20 mouse cellular contexts compared by ENCODE assay signal in the genomic region with DNA sequence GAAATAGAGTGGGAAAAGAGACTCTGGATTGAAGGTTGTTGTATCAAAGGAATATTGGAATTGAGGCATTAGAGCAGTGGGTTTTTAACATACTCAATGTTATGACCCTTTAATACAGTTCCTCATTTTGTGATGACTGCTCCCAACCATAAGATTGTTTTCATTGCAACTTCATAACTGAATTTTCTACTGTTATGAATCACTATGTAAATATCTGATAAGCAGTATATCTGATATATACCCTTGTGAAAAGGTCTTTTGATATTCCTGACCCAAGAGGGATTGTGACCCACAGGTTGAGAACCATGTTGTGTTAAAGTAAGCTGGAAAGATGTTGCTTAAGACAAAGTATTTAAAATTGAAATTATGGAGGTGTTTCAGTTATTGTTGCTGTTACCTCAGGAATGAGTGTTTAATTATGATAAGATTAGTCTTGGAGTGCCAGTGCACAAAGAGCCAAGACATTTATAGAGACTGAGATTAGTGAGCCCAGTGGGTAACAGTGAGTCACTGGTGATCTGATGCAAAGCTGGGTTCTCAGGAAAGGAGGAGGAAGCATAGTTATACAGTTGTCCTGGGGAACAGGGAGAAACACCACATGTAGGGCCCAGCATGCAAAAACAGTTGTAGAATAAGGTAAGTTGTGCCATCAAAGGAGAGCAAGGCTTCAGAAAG. TPM values are rescaled to one million over a fixed set of nuclear protein-coding genes. Genes with fewer than 3 reads are reported as not detected.
DNase-seq lines count a peak whose midpoint lies in the region; ATAC-seq and TF ChIP-seq lines count a peak whose summit lies in the region.
"Had no signal": no experiment of that assay in that cellular context is flagged by ENCODE, and none has a peak within 500 bp of the region (broad histone marks: within the 10 kb centered on the region; RNA-seq: fewer than 3 reads in every experiment).

No protein-coding gene starts in this region.

- no peak overlapping the region for H3ac ChIP-seq in myocyte (ENCODE audit: control insufficient read depth, insufficient read length)

- H3K79me2 ChIP-seq in myocyte (ENCODE audit: control insufficient read depth, insufficient read depth): peaks cover 95% of the 10 kb centered on the region

- no peaks in the 10 kb centered on the region for H3K27me3 ChIP-seq in heart, embryonic 13.5 days (replicated peaks)
- H3K27me3 ChIP-seq in myocyte (ENCODE audit: control insufficient read depth, insufficient read depth, insufficient read length): no peaks in the 10 kb centered on the region
- no peaks in the 10 kb centered on the region for H3K27me3 ChIP-seq in kidney, embryonic 15.5 days
- H3K27me3 ChIP-seq in neural tube, embryonic 15.5 days (replicated peaks): no peaks in the 10 kb centered on the region
- H3K27me3 ChIP-seq: neural tube, embryonic 12.5 days had no signal

- H3K27ac ChIP-seq in heart, embryonic 13.5 days (replicated peaks): peak overlapping the region; percentile 50; the same call in 1 of the 2 replicates
- no peak overlapping the region for H3K27ac ChIP-seq in kidney, embryonic 15.5 days
- H3K27ac ChIP-seq in neural tube, embryonic 15.5 days (replicated peaks): no peak overlapping the region
- H3K27ac ChIP-seq: hindbrain, postnatal 0 days; neural tube, embryonic 12.5 days had no signal

- intact Hi-C loops in heart, postnatal 14 days (cut with DNase I): no loop called here

- H3K9me3 ChIP-seq in heart, embryonic 13.5 days: no peaks in the 10 kb centered on the region
- no peaks in the 10 kb centered on the region for H3K9me3 ChIP-seq in kidney, embryonic 15.5 days (replicated peaks)
- no peaks in the 10 kb centered on the region for H3K9me3 ChIP-seq in neural tube, embryonic 15.5 days (replicated peaks)
- H3K9me3 ChIP-seq: neural tube, embryonic 12.5 days had no signal

- peaks cover 37% of the 10 kb centered on the region for H3K4me1 ChIP-seq in heart, embryonic 13.5 days
- H3K4me1 ChIP-seq in kidney, embryonic 15.5 days: no peaks in the 10 kb centered on the region
- H3K4me1 ChIP-seq in neural tube, embryonic 15.5 days: no peaks in the 10 kb centered on the region
- H3K4me1 ChIP-seq: neural tube, embryonic 12.5 days had no signal

- no peak overlapping the region for H3K9ac ChIP-seq in heart, embryonic 13.5 days
- H3K9ac ChIP-seq in kidney, embryonic 15.5 days: no peak overlapping the region
- H3K9ac ChIP-seq in neural tube, embryonic 15.5 days (replicated peaks): no peak overlapping the region
- H3K9ac ChIP-seq: lung, embryonic 14.5 days; neural tube, embryonic 12.5 days had no signal

- H3K36me3 ChIP-seq in heart, embryonic 13.5 days: no peaks in the 10 kb centered on the region
- no peaks in the 10 kb centered on the region for H3K36me3 ChIP-seq in myocyte (ENCODE audit: control insufficient read depth, insufficient read depth)
- H3K36me3 ChIP-seq in kidney, embryonic 15.5 days: no peaks in the 10 kb centered on the region
- no peaks in the 10 kb centered on the region for H3K36me3 ChIP-seq in neural tube, embryonic 15.5 days
- H3K36me3 ChIP-seq: neural tube, embryonic 12.5 days had no signal

- no peak for TF ChIP-seq POLR2A in myocyte (IDR thresholded peaks at IDR 0.05; ENCODE audit: insufficient read length, low read depth)

- H3K4me2 ChIP-seq in heart, embryonic 13.5 days: no peak overlapping the region
- peak overlapping the region; percentile 54 for H3K4me2 ChIP-seq in myocyte (ENCODE audit: low read depth)
- H3K4me2 ChIP-seq in kidney, embryonic 15.5 days: no peak overlapping the region
- H3K4me2 ChIP-seq in neural tube, embryonic 15.5 days: no peak overlapping the region
- H3K4me2 ChIP-seq: heart, embryonic 11.5 days; lung, embryonic 14.5 days; neural tube, embryonic 12.5 days had no signal

- no peak for ATAC-seq in heart, embryonic 13.5 days (ENCODE audit: extremely low read depth, insufficient number of reproducible peaks, low FRiP score, low TSS enrichment)
- no peak for ATAC-seq in kidney, embryonic 15.5 days (replicated peaks; ENCODE audit: low FRiP score)
- no peak for ATAC-seq in neural tube, embryonic 15.5 days (ENCODE audit: low FRiP score)
- ATAC-seq: hindbrain, postnatal 0 days had no signal

- no peak for DNase-seq in heart, postnatal 14 days
- peak; percentile 91 for DNase-seq in 416B (ENCODE audit: low read depth)
- peak; percentile 29 for DNase-seq in c-Kit-positive CD71-negative TER-119-negative erythroid progenitor cells, embryonic 14.5 days (ENCODE audit: low read depth)
- DNase-seq in urinary bladder, adult 2 months (ENCODE audit: low spot score): no peak
- DNase-seq: adrenal gland, postnatal 36 days; cerebellum, adult 9-10 months; gastrocnemius, postnatal 36 days; heart, postnatal 4 days; kidney, adult 8-10 months; kidney, postnatal 36 days; lung, embryonic 14.5 days; right cerebral cortex, postnatal 14 days; thymus, postnatal 4 days had no signal

- no peak overlapping the region for H3K4me3 ChIP-seq in heart, embryonic 13.5 days
- H3K4me3 ChIP-seq in myocyte: no peak overlapping the region
- H3K4me3 ChIP-seq in kidney, embryonic 15.5 days (replicated peaks): no peak overlapping the region
- no peak overlapping the region for H3K4me3 ChIP-seq in neural tube, embryonic 15.5 days (replicated peaks)
- H3K4me3 ChIP-seq: neural tube, embryonic 12.5 days had no signal

TF ChIP-seq in myocyte, 11 proteins besides CTCF, POLR2A, EP300 and RAD21:
- TF ChIP-seq E2F4 (IDR thresholded peaks at IDR 0.05; ENCODE audit: insufficient read depth): no peak
- peak; percentile 54; the same call in 1 of the 2 replicates for TF ChIP-seq CEBPB (IDR thresholded peaks at IDR 0.05; ENCODE audit: insufficient read depth, poor library complexity, severe bottlenecking)
- no peak for TF ChIP-seq POLR2AphosphoS2 (IDR thresholded peaks at IDR 0.05; ENCODE audit: insufficient read length, low read depth)

RNA-seq across cellular contexts. Expression of gene Rock2, which starts 25.6 kb away (rescaled TPM):
- polyA plus RNA-seq in heart, embryonic 13.5 days (2015; fragmentation: Nextera tagmentation; extraction: Ambion mirVana): 15.6 and 16.1 TPM in 2 replicates
- total RNA-seq in heart, postnatal 14 days (2021): 10 to 100 TPM; 83.6 to 87.4 TPM
- 14.4 TPM for polyA plus RNA-seq in myocyte (2012; fragmentation: generic; extraction: Trizol)
- 42.1 and 52.0 TPM in 2 replicates for polyA plus RNA-seq in urinary bladder, adult 2 months (2012; rRNA removed)
- 15.8 and 16.6 TPM in 2 replicates for polyA plus RNA-seq in kidney, embryonic 15.5 days (2015; fragmentation: Nextera tagmentation; extraction: Ambion mirVana)
- polyA plus RNA-seq in neural tube, embryonic 15.5 days (2015; fragmentation: Nextera tagmentation; extraction: Ambion mirVana): 13.5 and 13.7 TPM in 2 replicates

Comparison
In these comparisons a context has a peak if more than half of its experiments do, and no peak if none do; other contexts are left out.
1. DNase-seq: peak in 416B (single experiment) and c-Kit-positive CD71-negative TER-119-negative erythroid progenitor cells, embryonic 14.5 days (single experiment); none in heart, postnatal 14 days (0 of 2) and urinary bladder, adult 2 months (single experiment).